Mouse (Mus musculus): Measurements from ENCODE around the gene Dnase1l1.
A peak's percentile ranks its signal among the peaks of the same experiment; 100 is the strongest.

Dnase1l1 gene

DNA sequence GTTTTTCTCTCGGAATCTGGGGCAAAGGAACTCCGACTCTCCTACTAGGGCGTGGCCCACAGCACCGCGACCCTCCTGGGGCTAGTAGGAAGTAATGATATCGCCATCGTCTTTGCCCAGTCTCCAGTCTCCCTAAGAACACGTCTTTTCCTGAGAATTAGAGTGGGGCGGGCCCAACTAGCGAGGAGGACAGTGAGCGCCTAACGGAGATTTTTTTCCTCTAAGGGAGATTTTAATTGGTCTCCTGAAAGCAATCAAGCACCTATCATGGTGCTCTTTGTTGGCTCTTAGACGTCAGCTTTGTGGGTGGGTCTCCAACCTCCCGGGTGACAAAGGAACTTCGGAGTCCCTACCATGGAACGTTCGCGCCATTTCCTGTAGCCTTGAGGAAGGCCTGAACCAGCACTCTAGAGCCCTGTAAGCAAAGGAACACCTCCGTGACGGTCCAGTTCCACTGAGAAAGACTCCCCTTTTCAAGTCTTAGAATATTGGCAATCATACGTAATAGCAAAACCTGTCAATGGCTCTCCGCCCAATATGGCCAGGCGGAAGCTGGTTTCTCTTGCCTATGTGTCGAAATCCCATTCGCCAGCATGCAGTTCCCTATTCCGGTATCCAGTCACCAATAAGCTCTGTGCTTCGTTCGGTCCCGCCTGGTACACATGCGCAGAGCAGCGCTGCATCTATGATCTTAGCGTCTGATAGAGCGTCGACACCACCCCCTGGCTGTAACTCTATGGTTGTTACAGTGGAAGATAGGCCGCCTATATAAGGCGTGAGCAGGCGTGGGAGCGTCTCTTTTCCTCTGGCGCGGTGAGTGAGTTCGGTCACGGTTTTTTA, 11.9 kb downstream of the Dnase1l1 start, which contains the start of gene Rpl10:
Gene Rpl10 (plus strand): TSS at position 751 of the 840 bp plus-strand sequence.
- DNase-seq (ENCODE audit: low spot score) = peak; percentile 88

DNA sequence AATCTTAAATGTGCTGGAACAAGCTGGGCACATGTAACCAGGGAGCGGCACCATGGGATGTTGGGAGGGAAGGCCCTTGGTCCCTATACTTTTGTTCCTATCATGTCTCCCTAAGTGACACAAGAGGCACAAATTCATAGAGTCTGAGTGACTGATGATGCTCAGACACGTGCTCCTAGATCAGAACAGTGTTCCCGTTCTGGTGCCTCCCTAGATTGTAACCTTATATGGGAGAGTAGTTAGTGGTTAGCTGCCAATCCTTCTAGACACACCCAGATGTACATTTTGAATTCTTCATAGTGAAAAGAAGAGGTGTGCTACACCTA, 12.4 kb downstream of the Dnase1l1 start:
- no peak for DNase-seq (ENCODE audit: low spot score)

DNA sequence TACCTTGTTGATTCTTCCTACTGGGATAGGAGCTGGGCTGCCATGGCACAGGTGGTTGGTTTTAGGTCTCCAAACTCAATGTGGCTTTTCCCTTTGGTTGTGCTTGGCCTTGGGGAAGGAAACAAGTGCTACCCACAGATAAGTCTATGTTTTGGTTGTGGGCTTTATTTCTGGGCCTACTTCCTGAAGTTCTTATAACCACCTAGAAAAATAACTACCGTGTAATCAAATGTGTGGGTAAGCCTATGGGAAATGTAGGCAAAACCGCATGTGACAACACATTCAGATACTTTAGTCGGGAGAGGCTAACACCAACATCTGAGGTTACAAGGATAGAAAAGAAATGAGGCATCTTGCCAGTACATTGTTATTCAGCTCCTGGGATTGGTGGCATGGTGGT, 24.4 kb downstream of the Dnase1l1 start:
- no peak for DNase-seq (ENCODE audit: low spot score)

GRCm38 (mm10) chrX:74254888-74255565, 27.1 kb downstream of the Dnase1l1 start:
- no peak for DNase-seq (ENCODE audit: low spot score)

- peak; percentile 90 for DNase-seq (ENCODE audit: low spot score)
Measured at GRCm38 (mm10) chrX:74254153-74254887, 27.8 kb downstream of the Dnase1l1 start, which contains the start of gene Emd. Gene Emd (plus strand): TSS chrX:74254687.

GRCm38 (mm10) chrX:74249615-74250014, 32.5 kb downstream of the Dnase1l1 start, which contains the start of gene Flna:
Gene Flna (minus strand): TSS chrX:74249820.
- DNase-seq (ENCODE audit: low spot score) = peak; percentile 71

GRCm38 (mm10) chrX:74248651-74249050, 33.5 kb downstream of the Dnase1l1 start:
- DNase-seq (ENCODE audit: low spot score) = peak; percentile 64

DNA sequence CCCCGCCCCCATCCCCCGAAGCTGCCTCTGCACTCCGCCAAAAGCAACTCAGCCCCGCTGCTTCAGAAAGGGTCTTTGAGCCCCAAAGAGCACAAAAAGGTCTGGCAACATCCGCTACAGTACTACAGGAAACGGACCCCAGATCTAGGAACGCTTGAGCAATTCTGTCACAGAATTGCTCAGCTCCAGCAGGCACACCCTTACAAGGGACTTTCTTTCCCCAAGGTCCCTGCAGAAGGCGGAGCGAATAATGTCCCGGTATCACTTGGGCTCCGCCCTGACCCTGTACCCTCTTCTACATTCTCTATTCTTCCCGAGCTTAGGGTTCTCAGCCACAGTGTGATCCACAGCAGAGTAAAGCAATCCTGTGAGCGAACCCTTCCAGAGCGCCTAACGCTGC, 35.4 kb downstream of the Dnase1l1 start:
- DNase-seq (ENCODE audit: low spot score) = no peak

GRCm38 (mm10) chrX:74246213-74246681, 35.9 kb downstream of the Dnase1l1 start:
- DNase-seq (ENCODE audit: low spot score) = peak; percentile 83

GRCm38 (mm10) chrX:74245687-74246086, 36.5 kb downstream of the Dnase1l1 start:
- peak; percentile 80 for DNase-seq (ENCODE audit: low spot score)

DNA sequence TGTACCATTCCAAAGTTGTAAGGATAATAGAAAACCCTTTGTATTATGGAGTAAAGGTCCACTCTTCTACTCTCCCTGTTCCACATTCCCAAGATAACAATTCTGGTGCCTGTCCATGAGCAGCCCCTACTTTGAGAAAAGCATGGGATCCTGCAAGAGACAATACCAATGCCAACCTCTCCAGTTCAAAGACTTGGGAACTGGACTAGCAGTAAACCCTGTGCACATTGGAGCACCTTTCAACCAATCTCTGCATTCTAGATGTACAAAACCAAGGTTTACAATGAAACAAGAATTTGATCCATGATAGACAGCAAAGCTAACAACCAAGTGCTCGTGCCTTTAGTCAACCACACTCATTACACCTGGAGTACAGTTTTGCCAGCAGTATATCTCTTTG, 37.0 kb downstream of the Dnase1l1 start:
- no peak for DNase-seq (ENCODE audit: low spot score)

DNA sequence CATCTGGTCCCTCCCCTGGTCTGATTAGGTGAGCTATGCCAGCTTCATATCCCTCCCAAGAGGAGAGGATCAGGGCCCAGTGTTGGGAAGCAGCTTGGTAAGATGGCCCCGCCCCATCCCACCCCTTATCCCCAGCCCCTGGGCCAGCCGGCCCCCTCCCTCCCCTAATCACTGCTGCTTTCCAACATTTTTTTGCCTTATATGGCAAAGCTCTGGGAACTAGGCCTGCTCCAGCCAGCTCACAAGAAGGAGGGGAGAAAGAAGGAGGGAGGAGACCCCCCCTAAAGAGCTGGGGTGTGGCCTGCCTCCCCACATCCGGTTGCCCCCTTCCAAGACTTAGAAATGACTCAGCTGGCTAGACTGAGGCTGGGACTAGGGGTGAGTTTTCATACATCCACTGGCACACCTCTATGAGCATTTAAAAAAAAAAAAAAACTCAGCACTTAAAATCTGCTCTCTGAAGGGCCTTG, 37.5 kb downstream of the Dnase1l1 start:
- DNase-seq (ENCODE audit: low spot score) = peak; percentile 61

DNA sequence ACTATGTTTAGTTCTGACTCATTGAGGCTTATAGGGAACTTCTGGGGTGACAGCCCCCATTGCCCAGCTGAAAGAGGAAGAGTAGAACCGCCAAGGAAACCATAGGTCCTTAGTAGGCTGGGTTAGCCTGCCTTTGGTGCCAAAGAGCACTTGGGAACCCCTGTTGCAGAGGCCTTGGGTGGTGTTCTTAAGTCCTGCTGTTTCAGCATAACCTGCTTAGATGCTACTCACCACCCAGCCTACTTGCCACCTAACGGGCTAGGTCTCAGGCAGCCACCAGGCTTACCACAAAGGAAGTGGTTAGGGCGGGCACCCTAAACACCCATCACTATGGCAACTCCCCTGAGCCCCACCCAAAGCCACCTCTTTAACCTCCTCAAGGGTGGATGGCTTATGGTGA, 38.3 kb downstream of the Dnase1l1 start:
- DNase-seq (ENCODE audit: low spot score) = no peak

GRCm38 (mm10) chrX:74243396-74243795, 38.7 kb downstream of the Dnase1l1 start:
- DNase-seq (ENCODE audit: low spot score) = no peak

DNA sequence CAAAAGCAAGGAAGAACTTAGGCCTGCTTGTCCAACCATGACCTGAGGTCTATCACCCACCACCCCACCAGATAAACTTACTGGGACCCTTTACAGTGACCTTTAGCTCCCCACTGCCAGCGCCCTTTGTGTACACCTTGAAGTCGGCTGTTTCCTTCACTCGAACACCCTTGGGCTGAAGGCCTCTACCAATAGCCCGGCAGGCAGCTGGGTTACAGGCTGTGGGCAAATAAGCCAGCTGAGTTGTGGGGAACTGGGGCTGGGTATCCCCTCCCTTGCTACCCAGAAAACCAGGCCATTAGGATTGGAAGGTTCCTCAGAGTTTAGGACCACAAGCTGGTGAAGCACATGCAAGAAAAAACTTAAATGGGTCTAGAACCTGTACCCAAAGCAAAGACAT, 41.8 kb downstream of the Dnase1l1 start:
- no peak for DNase-seq (ENCODE audit: low spot score)

DNA sequence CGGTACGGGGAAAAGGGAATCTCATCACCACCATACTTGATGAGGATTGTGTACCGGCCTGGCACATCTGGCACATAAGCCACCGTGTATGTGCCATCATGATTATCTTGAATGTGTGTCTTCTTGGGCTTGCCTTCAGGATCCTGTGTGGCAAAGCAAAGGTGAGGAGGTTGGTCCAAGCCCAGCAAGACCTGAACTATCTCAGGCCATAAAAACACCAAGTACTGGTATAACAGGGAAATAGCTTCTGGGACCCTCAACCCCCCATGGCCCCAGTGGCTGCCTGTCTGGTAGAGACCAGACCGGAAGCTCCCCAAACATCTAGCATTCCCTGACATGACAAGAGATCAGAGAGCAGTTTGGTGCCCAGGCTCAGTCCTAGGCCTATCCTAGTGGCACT, 48.9 kb downstream of the Dnase1l1 start:
- DNase-seq (ENCODE audit: low spot score) = no peak

DNA sequence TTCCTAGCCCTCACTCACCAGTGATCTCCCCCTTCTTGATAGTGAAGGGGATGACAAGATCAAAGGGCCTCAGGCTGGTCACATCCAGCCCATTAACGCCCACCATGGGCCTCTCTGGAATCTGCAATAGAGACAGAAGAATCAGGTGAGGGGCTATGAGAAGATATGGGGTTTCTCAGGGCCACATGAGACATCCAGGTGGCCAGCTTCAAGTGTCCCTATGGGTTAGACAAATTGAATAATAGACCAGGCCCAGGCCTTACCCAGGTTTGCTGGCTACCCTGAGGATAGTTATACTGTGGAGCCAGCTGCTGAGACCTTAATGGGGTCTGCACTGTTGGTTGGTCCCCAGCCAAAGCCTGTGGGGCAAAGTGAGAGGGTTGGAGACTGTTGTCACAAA, 52.1 kb downstream of the Dnase1l1 start:
- DNase-seq (ENCODE audit: low spot score) = no peak
